Mouse (Mus musculus) stomach, postnatal 0 days (tissue): ENCODE measurements around the gene Pnkd.

ENCODE experiments used
- CTCF ChIP-seq: IDR thresholded peaks from 2 replicates; pipeline ENCODE4 v1.5.1; 2016; ENCODE audit warnings: antibody characterized with exemption, low read depth, mild to moderate bottlenecking, moderate library complexity
- EP300 ChIP-seq: optimal IDR thresholded peaks from 2 replicates; pipeline ENCODE3; 2016; ENCODE audit warnings: antibody characterized with exemption

DNA sequence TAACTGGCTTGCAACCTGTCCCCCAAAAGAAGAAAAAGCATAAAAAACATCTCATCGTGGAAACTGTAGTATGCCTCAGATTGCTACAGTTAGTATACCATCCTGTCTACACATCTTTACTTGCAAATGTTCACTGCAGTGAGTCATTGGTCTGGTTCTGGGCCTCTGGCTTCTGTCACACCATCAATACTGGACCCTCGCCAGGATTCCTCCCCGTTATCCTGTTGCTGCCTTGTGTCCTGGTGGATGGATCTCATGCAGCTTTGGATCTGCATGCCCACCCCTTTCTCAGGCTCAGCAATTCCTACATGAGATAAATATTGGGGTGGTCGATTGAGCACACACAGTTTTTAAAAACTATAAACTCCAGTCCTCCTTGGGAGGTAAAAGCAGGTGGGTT lies 13.1 kb upstream of the Pnkd start:
- TF ChIP-seq CTCF (no peak), EP300 (no peak)
